Mouse (Mus musculus) spleen, adult 2 months (tissue): Measurements from ENCODE around the gene Gm45140. TPM values are rescaled to one million over a fixed set of nuclear protein-coding genes. Genes with fewer than 3 reads are reported as not detected.
"Not testable (repeated sequence)": the region's sequence is repeated elsewhere in the genome, so short reads cannot be mapped to it uniquely, and the experiment has no call there.

Experiments used
- DNase-seq, 2 experiments: peaks; one replicate each; pipeline versions ENCODE4 v3.0.0 to v3.0.0-alpha.2; 2012 to 2021; ENCODE audit warnings: low spot score in 2 of 2, low read depth in 1 of 2
- H3K27ac ChIP-seq: fragments of 200-500 bp; 2 replicates; pipeline ENCODE4 v1.5.1; 2012; ENCODE audit warnings: low read length, inconsistent platforms; ENCODE audit not compliant: insufficient read depth
- H3K27me3 ChIP-seq: fragments of 200-500 bp; 2 replicates; pipeline ENCODE4 v1.6.1; 2012; ENCODE audit warnings: mild to moderate bottlenecking, moderate library complexity, low read length, inconsistent platforms; ENCODE audit not compliant: control insufficient read depth, insufficient read depth
- H3K36me3 ChIP-seq: fragments of 200-500 bp; 2 replicates; pipeline ENCODE4 v1.6.1; 2012; ENCODE audit warnings: mild to moderate bottlenecking, low read length, inconsistent platforms; ENCODE audit not compliant: control insufficient read depth, insufficient read depth
- H3K4me1 ChIP-seq: fragments of 200-500 bp; 2 replicates; pipeline ENCODE4 v1.6.1; 2011; ENCODE audit warnings: inconsistent platforms; ENCODE audit not compliant: control insufficient read depth, insufficient read depth, insufficient read length
- H3K4me3 ChIP-seq: fragments of 200-500 bp; 2 replicates; pipeline ENCODE4 v1.5.1; 2011; ENCODE audit warnings: mild to moderate bottlenecking, inconsistent platforms; ENCODE audit not compliant: insufficient read depth, insufficient read length; ENCODE audit errors: extremely low read depth
- CTCF ChIP-seq: fragments of 200-500 bp; IDR thresholded peaks from 2 replicates; pipeline ENCODE4 v1.5.1; 2011; ENCODE audit warnings: mild to moderate bottlenecking, inconsistent platforms; ENCODE audit not compliant: insufficient read depth, insufficient read length, insufficient replicate concordance; ENCODE audit errors: extremely low read depth
- POLR2A ChIP-seq: fragments of 200-500 bp; IDR thresholded peaks from 2 replicates; pipeline ENCODE4 v1.6.1; 2011; ENCODE audit warnings: low read depth, low read length, inconsistent platforms
- WGBS: fragments of 180-500 bp; shearing (Covaris S2); methylation state at CpG from one replicate; pipeline ENCODE4 v1.1.7; 2018; 5-methylcytosine and 5-hydroxymethylcytosine counted together
- polyA plus RNA-seq: library from polyadenylated mRNA; depleted of rRNA; stranded (reverse); fragments of >200 nt; gene quantifications from 2 replicates; pipeline ENCODE4 v1.2.3, GENCODE M21; 2012

Gene Gm45140
- polyA plus RNA-seq, 1 experiment, result 1.3 TPM

DNA sequence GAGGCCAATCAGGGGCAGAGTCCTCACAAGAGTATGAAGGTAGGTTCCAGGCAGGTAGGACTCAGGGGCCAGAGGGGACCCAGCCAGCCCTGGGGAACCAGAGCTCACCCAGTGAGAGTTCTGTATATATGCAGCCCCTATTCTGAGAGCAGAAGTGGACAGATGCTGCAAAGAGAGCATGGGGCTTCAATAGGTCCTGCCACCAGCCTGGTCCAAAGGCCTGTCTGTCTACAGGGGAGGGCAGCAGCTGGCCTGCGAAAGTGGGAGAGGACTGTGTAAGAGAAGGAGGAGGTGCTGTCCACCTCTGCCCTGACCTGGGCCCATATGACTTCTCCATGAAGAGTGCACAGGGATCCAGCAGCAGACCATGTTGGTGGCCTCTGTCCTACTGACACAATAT is 58.9 kb downstream of the Gm45140 start:
- no peaks in the 10 kb centered on the region for H3K4me1 ChIP-seq
- no peaks in the 10 kb centered on the region for H3K36me3 ChIP-seq
- H3K4me3 ChIP-seq, result no peak overlapping the region
- no peaks in the 10 kb centered on the region for H3K27me3 ChIP-seq
- TF ChIP-seq POLR2A (no peak), CTCF (no peak)
- WGBS, result 76% methylated on average over 1 of the region's 1 CpGs
- H3K27ac ChIP-seq, result no peak overlapping the region; the same call in 1 of the 2 replicates
- DNase-seq, result no peak

DNA sequence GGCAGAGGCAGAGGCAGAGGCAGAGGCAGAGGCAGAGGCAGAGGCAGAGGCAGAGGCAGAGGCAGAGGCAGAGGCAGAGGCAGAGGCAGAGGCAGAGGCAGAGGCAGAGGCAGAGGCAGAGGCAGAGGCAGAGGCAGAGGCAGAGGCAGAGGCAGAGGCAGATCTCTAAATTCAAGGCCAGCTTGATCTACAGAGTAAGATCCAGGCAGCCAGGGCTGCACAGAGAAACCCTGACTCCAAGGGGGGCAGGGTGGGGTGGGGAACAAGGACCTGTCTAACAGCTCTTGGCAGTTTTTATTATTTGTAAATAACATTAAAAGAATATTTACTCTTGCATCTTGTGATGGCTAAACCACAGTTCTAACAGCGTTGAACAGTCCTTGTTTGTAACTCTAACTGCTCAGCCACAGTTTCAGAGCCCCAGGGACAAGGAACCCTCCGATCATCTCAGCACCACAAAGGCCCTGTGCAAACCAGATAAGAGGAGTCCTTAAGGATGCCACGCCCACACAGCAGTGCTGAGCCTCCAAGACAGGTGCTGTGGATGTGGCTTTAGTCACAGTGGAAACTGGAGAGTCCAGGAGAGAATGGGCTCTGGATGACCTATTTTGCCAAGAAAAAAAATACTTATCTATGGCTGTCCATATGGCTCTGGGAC is 59.9 kb downstream of the Gm45140 start:
- H3K4me3 ChIP-seq, result no peak overlapping the region
- TF ChIP-seq POLR2A, result no peak
- no peak for TF ChIP-seq CTCF
- no peaks in the 10 kb centered on the region for H3K36me3 ChIP-seq
- no peak overlapping the region; the same call in 1 of the 2 replicates for H3K27ac ChIP-seq
- 30% methylated on average over 3 of the region's 3 CpGs for WGBS
- H3K27me3 ChIP-seq, result no peaks in the 10 kb centered on the region
- no peak for DNase-seq
- H3K4me1 ChIP-seq, result no peaks in the 10 kb centered on the region

DNA sequence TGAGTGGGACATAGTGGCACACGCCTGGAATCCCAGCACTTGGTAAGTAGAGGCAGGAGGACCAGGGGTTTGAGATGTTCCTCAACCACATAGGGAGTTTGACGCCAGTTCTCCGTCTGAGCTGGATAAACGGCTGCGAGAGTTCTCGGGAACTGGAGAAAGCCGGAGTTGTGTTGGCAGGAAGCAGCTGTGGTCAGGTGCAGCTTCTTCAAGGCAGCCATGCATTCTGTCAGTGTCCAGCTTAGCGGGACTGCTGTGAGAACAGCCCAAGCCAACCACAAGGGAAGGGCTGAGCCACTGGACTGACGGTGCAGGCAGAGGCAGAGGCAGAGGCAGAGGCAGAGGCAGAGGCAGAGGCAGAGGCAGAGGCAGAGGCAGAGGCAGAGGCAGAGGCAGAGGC is 60.7 kb downstream of the Gm45140 start:
- no peaks in the 10 kb centered on the region for H3K27me3 ChIP-seq
- no peak overlapping the region for H3K27ac ChIP-seq
- no peaks in the 10 kb centered on the region for H3K4me1 ChIP-seq
- no peaks in the 10 kb centered on the region for H3K36me3 ChIP-seq
- WGBS, result 69% methylated on average over 9 of the region's 9 CpGs
- DNase-seq, result no peak
- no peak for TF ChIP-seq CTCF
- TF ChIP-seq POLR2A, result no peak
- H3K4me3 ChIP-seq, result no peak overlapping the region

DNA sequence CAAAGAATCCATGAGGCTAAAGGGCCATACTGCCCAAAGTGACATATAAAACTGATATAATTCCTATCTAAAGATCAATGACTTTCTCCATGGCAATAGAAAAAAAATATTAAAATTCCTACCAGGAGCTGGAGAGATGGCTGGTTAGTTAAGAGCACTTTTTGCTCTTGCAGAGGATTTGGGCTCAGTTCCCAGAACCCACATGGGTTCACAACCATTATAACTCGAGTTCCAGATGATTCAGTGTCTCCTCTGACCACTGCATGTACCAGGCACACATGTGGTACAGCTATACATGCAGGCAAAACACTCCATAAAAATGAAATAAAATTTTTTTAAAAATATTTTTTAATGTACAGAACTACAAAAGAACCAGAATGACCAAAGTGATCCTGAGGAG is 61.1 kb downstream of the Gm45140 start:
- H3K27me3 ChIP-seq, result no peaks in the 10 kb centered on the region
- H3K36me3 ChIP-seq, result no peaks in the 10 kb centered on the region
- WGBS, result 35% methylated on average over 1 of the region's 1 CpGs
- H3K27ac ChIP-seq, result no peak overlapping the region
- no peak for DNase-seq
- no peaks in the 10 kb centered on the region for H3K4me1 ChIP-seq
- TF ChIP-seq POLR2A (no peak), CTCF (no peak)
- H3K4me3 ChIP-seq, result no peak overlapping the region

DNA sequence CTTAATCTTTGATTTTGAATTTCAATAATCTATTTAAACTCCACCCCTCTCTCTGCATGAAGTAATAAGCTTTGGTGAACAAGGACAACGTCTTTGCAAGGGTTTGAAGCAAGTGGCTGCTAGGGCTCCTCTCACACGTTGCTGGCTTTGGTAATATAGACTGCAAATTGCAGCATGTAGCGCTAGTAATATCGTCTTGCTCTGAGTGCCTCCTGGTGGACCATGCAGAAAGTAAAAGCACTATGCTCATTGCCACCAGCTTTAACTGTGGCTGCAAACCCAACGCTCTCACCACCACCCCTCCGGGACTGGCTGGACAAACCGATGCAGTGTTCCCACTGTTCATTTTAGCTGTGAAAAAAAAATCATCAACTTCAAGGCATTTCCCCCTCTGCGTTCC is 65.0 kb downstream of the Gm45140 start:
- 18% methylated on average over 8 of the region's 8 CpGs for WGBS
- Histone ChIP-seq H3K36me3 (no peaks in the 10 kb centered on the region), H3K27me3 (no peaks in the 10 kb centered on the region), H3K27ac (no peak overlapping the region), H3K4me1 (no peaks in the 10 kb centered on the region), H3K4me3 (no peak overlapping the region)
- DNase-seq, result no peak
- TF ChIP-seq CTCF, result no peak
- no peak for TF ChIP-seq POLR2A

DNA sequence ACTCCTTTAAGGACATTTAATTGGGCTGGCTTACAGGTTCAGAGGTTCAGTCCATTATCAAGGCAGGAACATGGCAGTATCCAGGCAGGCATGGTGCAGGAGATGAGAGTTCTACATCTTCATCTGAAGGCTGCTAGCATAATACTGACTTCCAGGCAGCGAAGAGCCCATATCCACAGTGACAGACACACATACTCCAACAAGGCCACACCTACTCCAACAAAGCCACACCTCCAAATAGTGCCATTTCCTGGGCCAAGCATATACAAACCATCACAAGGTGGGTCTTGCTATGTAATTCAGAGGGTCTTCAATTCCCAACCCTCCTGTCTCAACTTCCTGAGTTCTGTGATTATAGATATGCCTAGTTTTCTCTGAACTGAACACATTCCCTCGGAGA is 71.3 kb downstream of the Gm45140 start:
- H3K4me3 ChIP-seq, DNase-seq, H3K36me3 ChIP-seq, H3K27ac ChIP-seq, H3K27me3 ChIP-seq, H3K4me1 ChIP-seq: not testable (repeated sequence)
- WGBS, result 96% methylated on average over 2 of the region's 2 CpGs

DNA sequence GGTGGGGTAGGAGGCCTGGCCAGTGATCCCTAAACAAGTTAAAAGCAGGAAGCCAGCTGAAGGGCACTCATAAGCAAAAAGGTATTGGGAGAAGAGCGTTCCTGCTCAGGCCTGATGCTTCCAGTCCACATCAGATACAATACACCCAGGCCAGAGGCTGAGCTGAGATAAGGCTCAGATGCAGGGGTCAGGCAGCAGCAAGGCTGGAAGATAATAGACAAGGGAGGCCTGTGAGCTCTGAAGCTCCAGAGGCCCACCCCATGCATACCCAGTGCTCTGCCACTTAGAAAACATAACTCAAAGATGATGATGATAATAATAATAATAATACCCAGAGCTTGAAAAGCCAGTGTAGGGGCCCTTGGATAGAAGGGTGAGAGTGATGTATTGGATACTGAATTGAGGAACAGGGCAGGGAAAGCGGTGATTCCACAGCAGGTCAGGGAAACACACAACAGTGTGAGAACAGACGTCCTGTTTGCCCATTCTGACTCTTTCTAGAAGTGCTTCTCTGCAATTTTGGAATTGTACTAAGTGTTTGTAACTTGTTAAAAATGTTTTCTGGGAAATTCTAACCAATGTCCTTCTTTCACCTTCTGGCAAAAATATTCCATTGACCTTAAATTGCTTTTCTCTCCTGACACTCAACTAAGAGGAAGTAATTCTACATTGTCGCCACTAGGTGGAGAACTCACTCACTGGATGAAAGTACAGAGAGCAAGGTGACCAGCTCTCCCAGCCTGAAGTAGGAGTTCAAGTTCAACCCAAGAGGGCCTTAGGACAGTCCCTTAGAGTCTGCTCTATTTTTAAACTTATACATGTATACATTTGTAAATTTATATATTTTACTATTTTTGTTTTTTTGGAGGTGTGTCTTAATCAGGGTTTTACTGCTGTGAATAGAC is 72.0 kb downstream of the Gm45140 start:
- WGBS, result 64% methylated on average over 4 of the region's 4 CpGs
- Histone ChIP-seq H3K4me1 (no peaks in the 10 kb centered on the region), H3K27me3 (no peaks in the 10 kb centered on the region), H3K4me3 (no peak overlapping the region), H3K36me3 (no peaks in the 10 kb centered on the region), H3K27ac (no peak overlapping the region)
- TF ChIP-seq CTCF, result peak; percentile 8; the same call in 1 of the 2 replicates
- TF ChIP-seq POLR2A, result no peak
- no peak for DNase-seq
